Mouse (Mus musculus) lung, postnatal 0 days (tissue): ENCODE data around the gene H2-K1. TPM values are rescaled to one million over a fixed set of nuclear protein-coding genes. Genes with fewer than 3 reads are reported as not detected.

ENCODE experiments used
- ATAC-seq: fragments of 200-750 bp; cut with Nextera tagmentation; 2 replicates; pipeline ENCODE4 v1.8.0; 2017; ENCODE audit warnings: moderate library complexity
- DNase-seq: peaks from one replicate; pipeline ENCODE4 v3.0.0-alpha.2; 2016; ENCODE audit warnings: low spot score
- H3K27ac ChIP-seq: fragments of 300-500 bp; sonication (generic); 2 replicates; pipeline ENCODE4 v1.5.1; 2014; ENCODE audit warnings: antibody characterized with exemption, mild to moderate bottlenecking, low read length, mixed read lengths
- H3K27me3 ChIP-seq: fragments of 300-500 bp; sonication (generic); replicated peaks from 2 replicates; pipeline ENCODE4 v1.6.1; 2014; ENCODE audit warnings: low read length, mixed read lengths; ENCODE audit not compliant: insufficient read depth
- H3K36me3 ChIP-seq: fragments of 300-500 bp; sonication (generic); 2 replicates; pipeline ENCODE4 v1.6.1; 2014; ENCODE audit warnings: low read length, mixed read lengths; ENCODE audit not compliant: insufficient read depth
- H3K4me1 ChIP-seq: fragments of 300-500 bp; sonication (generic); 2 replicates; pipeline ENCODE4 v1.6.1; 2014; ENCODE audit warnings: antibody characterized with exemption, low read depth, low read length, mixed read lengths; ENCODE audit not compliant: insufficient read depth
- H3K4me2 ChIP-seq: fragments of 300-500 bp; sonication (generic); replicated peaks from 2 replicates; pipeline ENCODE4 v1.6.1; 2014; ENCODE audit warnings: low read depth, mild to moderate bottlenecking, low read length, moderate library complexity, mixed read lengths
- H3K4me3 ChIP-seq: fragments of 300-500 bp; sonication (generic); 2 replicates; pipeline ENCODE4 v1.5.1; 2014; ENCODE audit warnings: low read depth, low read length
- H3K9ac ChIP-seq: fragments of 300-500 bp; sonication (generic); replicated peaks from 2 replicates; pipeline ENCODE4 v1.6.1; 2014; ENCODE audit warnings: low read depth, mild to moderate bottlenecking
- H3K9me3 ChIP-seq: fragments of 300-500 bp; sonication (generic); 2 replicates; pipeline ENCODE4 v1.6.1; 2016; ENCODE audit warnings: low read length, mixed read lengths
- CTCF ChIP-seq: IDR thresholded peaks from 2 replicates; pipeline ENCODE4 v1.5.1; 2016; ENCODE audit warnings: antibody characterized with exemption, mild to moderate bottlenecking
- EP300 ChIP-seq: IDR thresholded peaks from 2 replicates; pipeline ENCODE4 v1.6.1; 2016; ENCODE audit warnings: antibody characterized with exemption, mild to moderate bottlenecking, control low read depth
- WGBS: fragments of 180-500 bp; shearing (Covaris S2); extraction: QIAGEN DNeasy Blood & Tissue Kit; methylation state at CpG from one replicate; pipeline ENCODE4 v1.1.7; 2014; 5-methylcytosine and 5-hydroxymethylcytosine counted together
- microRNA counts: library from miRNA; unstranded; fragments of <30 nt; microRNA quantifications from one replicate; lab custom pipeline; 2015
- microRNA-seq: library from miRNA; unstranded; fragments of <30 nt; microRNA quantifications from one replicate; pipeline ENCODE4, GENCODE M21; 2016
- polyA plus RNA-seq: library from polyadenylated mRNA; unstranded; fragments of >200 nt; fragmentation: Nextera tagmentation; extraction: Ambion mirVana; gene quantifications from 2 replicates; pipeline ENCODE4 v1.2.1, GENCODE M21; 2015

The H2-K1 gene
- polyA plus RNA-seq, 1 experiment from 2014 or later: 222 TPM

DNA sequence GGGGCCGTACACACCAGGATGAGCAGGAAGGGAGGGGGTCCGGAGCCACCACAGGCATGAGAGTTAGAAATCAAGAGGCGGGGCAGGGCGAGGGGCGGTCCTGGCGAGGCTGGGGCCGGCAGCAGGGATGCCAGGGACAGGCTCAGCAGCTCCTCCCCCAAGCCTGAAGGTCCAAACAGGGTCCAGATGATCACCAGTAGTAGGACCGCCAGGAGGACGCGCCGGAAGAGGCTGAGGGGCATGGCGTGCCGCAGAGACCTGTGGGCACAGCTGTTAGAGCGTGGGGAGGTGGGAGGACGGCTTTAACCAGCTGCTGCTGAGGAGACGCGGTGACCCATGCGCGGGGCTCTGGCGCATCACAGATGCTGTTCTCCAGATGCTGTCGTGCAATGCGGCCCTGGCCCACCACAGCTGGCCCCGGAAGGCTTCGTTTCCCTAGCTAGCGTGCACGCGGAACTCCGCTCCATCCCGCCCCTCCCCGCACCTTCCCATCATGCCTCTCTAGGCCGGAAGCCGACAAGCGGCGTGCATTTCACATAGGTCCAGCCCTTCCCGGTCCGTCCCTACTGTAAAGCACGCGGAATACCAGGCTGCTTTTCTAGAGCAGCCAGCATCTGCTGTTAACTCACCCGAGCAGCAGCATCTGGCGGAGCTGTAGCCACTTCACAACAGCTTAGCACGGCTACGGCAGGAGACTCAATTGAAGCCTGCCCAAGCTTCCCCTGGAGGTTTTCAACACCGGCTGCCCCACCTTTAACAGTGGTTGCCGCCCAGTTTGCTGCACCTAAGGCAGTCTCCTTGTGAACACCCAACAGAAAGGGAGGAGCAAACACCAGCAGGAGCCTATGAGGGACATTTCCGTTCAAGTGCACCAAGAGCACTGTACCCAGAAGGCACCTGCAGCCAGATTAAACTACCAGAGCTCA, 48.9 kb downstream of the H2-K1 start, which contains the start of gene B3galt4:
Gene B3galt4 (minus strand): TSS at position 468 of the 926 bp plus-strand sequence.
- Histone ChIP-seq H3K4me1 (peaks cover 12% of the 10 kb centered on the region; the same call in 1 of the 2 replicates), H3K9ac (peak within 1 kb of the TSS; percentile 37), H3K27ac (peak within 1 kb of the TSS; percentile 64), H3K4me3 (peak within 1 kb of the TSS; percentile 42), H3K9me3 (no peaks in the 10 kb centered on the region), H3K4me2 (peak within 1 kb of the TSS; percentile 76), H3K36me3 (peaks cover 4% of the 10 kb centered on the region; the same call in 1 of the 2 replicates), H3K27me3 (no peaks in the 10 kb centered on the region)
- 1% methylated on average over 44 of the region's 45 CpGs for WGBS
- DNase-seq (peak; percentile 92), ATAC-seq (peak; percentile 69)
- TF ChIP-seq EP300 (no peak), CTCF (no peak; the same call in 1 of the 2 replicates)

- 73% methylated on average over 10 of the region's 10 CpGs for WGBS
- peak overlapping the region; percentile 76 for H3K4me2 ChIP-seq
- H3K9me3 ChIP-seq: no peaks in the 10 kb centered on the region
- peaks cover 12% of the 10 kb centered on the region; the same call in 1 of the 2 replicates for H3K4me1 ChIP-seq
- H3K27ac ChIP-seq: no peak overlapping the region
- no peaks in the 10 kb centered on the region for H3K27me3 ChIP-seq
- ATAC-seq (no peak), DNase-seq (no peak)
- no peak for TF ChIP-seq CTCF
- TF ChIP-seq EP300: no peak
- peak overlapping the region; percentile 42; the same call in 1 of the 2 replicates for H3K4me3 ChIP-seq
- peak overlapping the region; percentile 37; the same call in 1 of the 2 replicates for H3K9ac ChIP-seq
- H3K36me3 ChIP-seq: peaks cover 4% of the 10 kb centered on the region; the same call in 1 of the 2 replicates
These were observed 50.0 kb downstream of the H2-K1 start for GRCm38 (mm10) chr17:33950131-33950625.

DNA sequence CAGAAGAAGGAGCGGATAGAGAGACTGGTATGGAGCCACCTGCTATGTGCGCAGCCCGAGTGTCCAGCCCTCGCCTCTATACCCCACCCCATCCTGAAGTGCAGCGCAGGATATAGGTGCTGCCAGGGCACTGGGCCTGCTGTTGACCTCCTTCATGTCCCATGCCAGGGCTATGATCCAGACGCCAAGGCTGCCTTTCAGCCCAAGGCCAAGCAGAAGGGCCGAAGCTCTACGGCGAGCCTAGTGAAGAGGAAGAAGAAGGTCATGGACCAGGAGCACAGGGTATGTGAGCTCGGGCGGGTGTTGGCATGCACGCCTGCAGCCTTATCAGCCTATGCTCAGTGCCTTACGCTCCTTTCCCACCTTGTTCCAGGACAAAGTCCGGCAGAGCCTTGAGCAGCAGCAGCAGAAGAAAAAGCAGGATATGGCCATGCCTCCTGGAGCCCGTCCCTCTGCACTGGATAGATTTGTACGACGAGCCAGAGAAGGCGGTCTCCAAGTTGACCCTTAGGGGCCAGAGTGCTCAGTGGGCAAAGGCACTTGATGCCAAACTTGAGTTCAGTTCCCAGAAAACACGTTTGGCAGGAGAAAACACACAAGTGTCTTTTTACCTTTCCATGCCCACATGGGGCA, 51.1 kb downstream of the H2-K1 start:
- WGBS: 83% methylated on average over 19 of the region's 19 CpGs
- H3K4me3 ChIP-seq: no peak overlapping the region
- peaks cover 4% of the 10 kb centered on the region; the same call in 1 of the 2 replicates for H3K36me3 ChIP-seq
- H3K9me3 ChIP-seq: no peaks in the 10 kb centered on the region
- TF ChIP-seq EP300 (no peak), CTCF (no peak)
- DNase-seq (no peak), ATAC-seq (no peak)
- no peak overlapping the region for H3K9ac ChIP-seq
- no peaks in the 10 kb centered on the region for H3K27me3 ChIP-seq
- H3K4me2 ChIP-seq: no peak overlapping the region
- H3K4me1 ChIP-seq: peaks cover 4% of the 10 kb centered on the region; the same call in 1 of the 2 replicates
- no peak overlapping the region for H3K27ac ChIP-seq

DNA sequence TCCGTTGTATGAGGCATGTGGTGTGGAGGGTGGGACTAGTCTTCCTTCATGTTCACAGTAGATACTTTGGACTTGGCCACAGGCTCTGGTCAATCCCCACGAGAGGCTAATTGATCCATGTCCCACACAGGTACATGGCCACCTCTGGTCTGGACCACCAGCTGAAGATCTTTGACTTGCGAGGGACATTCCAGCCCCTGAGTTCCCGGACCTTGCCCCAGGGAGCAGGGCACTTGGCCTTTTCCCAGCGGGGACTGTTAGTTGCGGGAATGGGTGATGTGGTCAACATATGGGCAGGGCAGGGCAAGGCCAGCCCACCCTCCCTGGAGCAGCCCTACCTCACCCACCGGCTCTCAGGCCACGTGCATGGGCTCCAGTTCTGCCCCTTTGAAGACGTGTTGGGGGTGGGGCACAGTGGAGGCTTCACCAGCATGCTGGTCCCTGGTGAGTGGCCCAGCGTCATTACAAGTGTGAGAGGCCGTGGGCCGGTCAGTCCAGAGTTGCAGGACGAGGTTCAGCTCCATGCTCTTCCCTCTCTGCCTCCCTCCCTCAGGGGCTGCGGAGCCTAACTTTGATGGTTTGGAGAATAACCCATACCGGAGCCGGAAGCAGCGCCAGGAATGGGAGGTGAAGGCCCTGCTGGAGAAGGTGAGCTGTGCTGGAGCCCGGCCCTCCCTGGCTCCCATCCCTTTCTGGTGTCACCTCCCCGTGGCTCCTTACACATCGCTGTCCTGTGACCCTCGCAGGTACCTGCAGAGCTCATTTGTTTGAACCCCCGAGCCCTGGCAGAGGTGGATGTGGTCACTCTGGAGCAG, 51.9 kb downstream of the H2-K1 start:
- no peak for TF ChIP-seq CTCF
- TF ChIP-seq EP300: no peak
- H3K9me3 ChIP-seq: no peaks in the 10 kb centered on the region
- H3K9ac ChIP-seq: no peak overlapping the region
- ATAC-seq: no peak
- no peak for DNase-seq
- H3K27ac ChIP-seq: no peak overlapping the region
- no peak overlapping the region for H3K4me3 ChIP-seq
- WGBS: 82% methylated on average over 21 of the region's 22 CpGs
- no peak overlapping the region for H3K4me2 ChIP-seq
- no peaks in the 10 kb centered on the region for H3K27me3 ChIP-seq
- peaks cover 3% of the 10 kb centered on the region; the same call in 1 of the 2 replicates for H3K4me1 ChIP-seq
- H3K36me3 ChIP-seq: peaks cover 4% of the 10 kb centered on the region; the same call in 1 of the 2 replicates

GRCm38 (mm10) chr17:33947430-33948089, 52.6 kb downstream of the H2-K1 start:
- 87% methylated on average over 10 of the region's 10 CpGs for WGBS
- Histone ChIP-seq H3K4me3 (no peak overlapping the region), H3K4me2 (no peak overlapping the region), H3K27me3 (no peaks in the 10 kb centered on the region), H3K4me1 (peaks cover 3% of the 10 kb centered on the region; the same call in 1 of the 2 replicates), H3K9ac (no peak overlapping the region), H3K27ac (no peak overlapping the region), H3K36me3 (no peaks in the 10 kb centered on the region), H3K9me3 (no peaks in the 10 kb centered on the region)
- TF ChIP-seq EP300: no peak
- no peak for TF ChIP-seq CTCF
- no peak for ATAC-seq
- no peak for DNase-seq

MicroRNA genes within 50 kb of the gene (microRNA counts, 519-probe panel; counts per million panel counts)
- microRNA mmu-miR-219 (lab: Ali Mortazavi, UCI): not detected

Small RNA genes within 50 kb of the gene (microRNA-seq; reads per million reads assigned to microRNA genes)
- gene Mir219a-1 (not detected), gene Mir219c (not detected)

Other genes starting within 250 kb of the H2-K1 start
- gene Rab11b, start 239.8 kb downstream of the H2-K1 start, polyA plus RNA-seq: 258 and 279 TPM in 2 replicates
- 125 and 137 TPM in 2 replicates for gene Angptl4, start 218.5 kb downstream of the H2-K1 start, polyA plus RNA-seq
- 186 and 211 TPM in 2 replicates for gene Kank3, start 189.8 kb downstream of the H2-K1 start, polyA plus RNA-seq
- gene Rps28, start 175.8 kb downstream of the H2-K1 start, polyA plus RNA-seq: 906 and 1,023 TPM in 2 replicates
- gene Ndufa7, start 175.8 kb downstream of the H2-K1 start, polyA plus RNA-seq: 455 and 501 TPM in 2 replicates
- 37.6 and 39.3 TPM in 2 replicates for gene Cd320, start 157.3 kb downstream of the H2-K1 start, polyA plus RNA-seq
- gene Gm7029, start 126.5 kb downstream of the H2-K1 start, polyA plus RNA-seq: not detected in 2 replicates
- 0.37 and 1.0 TPM in 2 replicates for gene Kifc1, start 109.7 kb downstream of the H2-K1 start, polyA plus RNA-seq
- gene Platr17, start 95.2 kb downstream of the H2-K1 start, polyA plus RNA-seq: 0.29 and 0.55 TPM in 2 replicates
- gene Daxx, start 90.9 kb downstream of the H2-K1 start, polyA plus RNA-seq: 23.9 and 29.0 TPM in 2 replicates
- 102 and 113 TPM in 2 replicates for gene Tapbp, start 84.4 kb downstream of the H2-K1 start, polyA plus RNA-seq
- gene Zbtb22, start 84.4 kb downstream of the H2-K1 start, polyA plus RNA-seq: 16.6 and 17.0 TPM in 2 replicates
- 39.0 and 45.2 TPM in 2 replicates for gene Rgl2, start 70.8 kb downstream of the H2-K1 start, polyA plus RNA-seq
- gene Pfdn6, start 60.0 kb downstream of the H2-K1 start, polyA plus RNA-seq: 99.7 and 103 TPM in 2 replicates
- gene Wdr46, start 59.7 kb downstream of the H2-K1 start, polyA plus RNA-seq: 8.8 TPM in 2 replicates
- 9.3 and 12.0 TPM in 2 replicates for gene B3galt4, start 48.9 kb downstream of the H2-K1 start, polyA plus RNA-seq
- gene Vps52, start 44.5 kb downstream of the H2-K1 start, polyA plus RNA-seq: 28.5 and 31.1 TPM in 2 replicates
- gene Rps18, start 44.3 kb downstream of the H2-K1 start, polyA plus RNA-seq: 1,282 and 1,435 TPM in 2 replicates
- 18.8 and 19.1 TPM in 2 replicates for gene Ring1, start 24.3 kb upstream of the H2-K1 start, polyA plus RNA-seq
- gene H2-Ke6, start 27.7 kb upstream of the H2-K1 start, polyA plus RNA-seq: 57.9 and 59.8 TPM in 2 replicates
- gene Slc39a7, start 31.3 kb upstream of the H2-K1 start, polyA plus RNA-seq: 130 and 131 TPM in 2 replicates
- gene Rxrb, start 31.5 kb upstream of the H2-K1 start, polyA plus RNA-seq: 35.0 and 35.7 TPM in 2 replicates
- gene Col11a2, start 39.1 kb upstream of the H2-K1 start, polyA plus RNA-seq: 0.25 and 0.44 TPM in 2 replicates
- 0.48 and 1.1 TPM in 2 replicates for gene H2-Oa, start 92.0 kb upstream of the H2-K1 start, polyA plus RNA-seq
- 20.7 and 23.9 TPM in 2 replicates for gene H2-DMa, start 119.2 kb upstream of the H2-K1 start, polyA plus RNA-seq
- gene Brd2, start 122.3 kb upstream of the H2-K1 start, polyA plus RNA-seq: 80.2 and 80.3 TPM in 2 replicates
- 1.8 and 2.2 TPM in 2 replicates for gene H2-DMb2, start 143.0 kb upstream of the H2-K1 start, polyA plus RNA-seq
- gene H2-DMb1, start 152.7 kb upstream of the H2-K1 start, polyA plus RNA-seq: 6.9 and 7.2 TPM in 2 replicates
- gene Tap1, start 187.2 kb upstream of the H2-K1 start, polyA plus RNA-seq: 11.6 and 12.6 TPM in 2 replicates
- gene Psmb9, start 187.4 kb upstream of the H2-K1 start, polyA plus RNA-seq: 16.4 and 17.1 TPM in 2 replicates
- 54.9 and 58.6 TPM in 2 replicates for gene Psmb8, start 197.4 kb upstream of the H2-K1 start, polyA plus RNA-seq
- 23.9 and 26.1 TPM in 2 replicates for gene Tap2, start 203.2 kb upstream of the H2-K1 start, polyA plus RNA-seq
- 0.43 and 1.2 TPM in 2 replicates for gene H2-Ob, start 238.6 kb upstream of the H2-K1 start, polyA plus RNA-seq